Mouse (Mus musculus) heart, embryonic 16.5 days (tissue): ENCODE data around the gene Synj2. TPM values are rescaled to one million over a fixed set of nuclear protein-coding genes. Genes with fewer than 3 reads are reported as not detected.

Experiments used
- ATAC-seq: fragments of 200-750 bp; cut with Nextera tagmentation; replicated peaks from 2 replicates; pipeline ENCODE4 v1.8.0; 2017; ENCODE audit warnings: moderate number of reproducible peaks; ENCODE audit not compliant: insufficient read depth, low FRiP score; ENCODE audit errors: extremely low read depth
- H3K27ac ChIP-seq: fragments of 300-500 bp; sonication (generic); 2 replicates; pipeline ENCODE4 v1.5.1; 2014; ENCODE audit warnings: mild to moderate bottlenecking, low read length, control low read depth, moderate library complexity
- H3K27me3 ChIP-seq: fragments of 300-500 bp; sonication (generic); 2 replicates; pipeline ENCODE4 v1.6.1; 2014; ENCODE audit warnings: low read length, mixed read lengths; ENCODE audit not compliant: control insufficient read depth, insufficient read depth
- H3K36me3 ChIP-seq: fragments of 300-500 bp; sonication (generic); 2 replicates; pipeline ENCODE4 v1.6.1; 2014; ENCODE audit not compliant: control insufficient read depth, insufficient read depth
- H3K4me1 ChIP-seq: fragments of 300-500 bp; sonication (generic); 2 replicates; pipeline ENCODE4 v1.6.1; 2014; ENCODE audit warnings: low read length, mixed read lengths; ENCODE audit not compliant: control insufficient read depth, insufficient read depth
- H3K4me2 ChIP-seq: fragments of 300-500 bp; sonication (generic); 2 replicates; pipeline ENCODE4 v1.6.1; 2014; ENCODE audit warnings: low read depth, mild to moderate bottlenecking, control low read depth, low read length
- H3K4me3 ChIP-seq: fragments of 300-500 bp; sonication (generic); 2 replicates; pipeline ENCODE4 v1.5.1; 2014; ENCODE audit warnings: mild to moderate bottlenecking, control low read depth, low read length
- H3K9ac ChIP-seq: fragments of 300-500 bp; sonication (generic); 2 replicates; pipeline ENCODE4 v1.6.1; 2014; ENCODE audit warnings: low read length, control low read depth
- H3K9me3 ChIP-seq: fragments of 300-500 bp; sonication (generic); replicated peaks from 2 replicates; pipeline ENCODE4 v1.6.1; 2016; ENCODE audit warnings: low read length; ENCODE audit not compliant: control insufficient read depth
- WGBS: fragments of 180-500 bp; shearing (Covaris S2); extraction: QIAGEN DNeasy Blood & Tissue Kit; methylation state at CpG from one replicate; pipeline ENCODE4 v1.1.7; 2014; 5-methylcytosine and 5-hydroxymethylcytosine counted together
- polyA plus RNA-seq: library from polyadenylated mRNA; unstranded; fragments of >200 nt; fragmentation: Nextera tagmentation; extraction: Ambion mirVana; gene quantifications from 2 replicates; pipeline ENCODE4 v1.2.1, GENCODE M21; 2015

Gene Synj2
- polyA plus RNA-seq, 1 experiment from 2014 or later: 5.3 TPM

DNA sequence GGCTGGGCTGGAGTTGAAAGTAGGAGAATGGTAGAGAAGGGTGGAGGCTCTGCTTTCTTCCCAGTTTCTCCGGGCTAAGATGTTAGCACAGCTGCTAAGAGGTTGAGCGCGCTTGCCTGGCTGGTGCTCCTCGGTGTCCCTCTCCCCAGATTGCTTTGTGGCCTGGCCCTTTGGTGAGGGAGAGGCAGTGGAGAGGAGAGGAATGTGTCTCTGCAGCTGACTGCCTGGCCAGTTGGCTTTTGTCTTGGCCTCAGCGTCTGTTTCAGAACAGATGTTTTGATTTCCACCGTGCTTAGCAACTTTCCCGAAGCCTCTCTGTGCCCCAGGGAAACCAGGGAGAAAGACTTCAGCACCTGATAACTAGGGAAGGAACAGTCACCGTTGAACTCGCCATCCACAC, 18.7 kb downstream of the Synj2 start:
- H3K9me3 ChIP-seq: no peaks in the 10 kb centered on the region
- H3K4me2 ChIP-seq: peak overlapping the region; percentile 9; the same call in 1 of the 2 replicates
- 27% methylated on average over 9 of the region's 9 CpGs for WGBS
- H3K27ac ChIP-seq: peak overlapping the region; percentile 68
- peak; percentile 61; the same call in 1 of the 2 replicates for ATAC-seq
- no peaks in the 10 kb centered on the region for H3K36me3 ChIP-seq
- H3K4me3 ChIP-seq: no peak overlapping the region
- peaks cover 20% of the 10 kb centered on the region for H3K4me1 ChIP-seq
- H3K9ac ChIP-seq: peak overlapping the region; percentile 38; the same call in 1 of the 2 replicates
- H3K27me3 ChIP-seq: no peaks in the 10 kb centered on the region

DNA sequence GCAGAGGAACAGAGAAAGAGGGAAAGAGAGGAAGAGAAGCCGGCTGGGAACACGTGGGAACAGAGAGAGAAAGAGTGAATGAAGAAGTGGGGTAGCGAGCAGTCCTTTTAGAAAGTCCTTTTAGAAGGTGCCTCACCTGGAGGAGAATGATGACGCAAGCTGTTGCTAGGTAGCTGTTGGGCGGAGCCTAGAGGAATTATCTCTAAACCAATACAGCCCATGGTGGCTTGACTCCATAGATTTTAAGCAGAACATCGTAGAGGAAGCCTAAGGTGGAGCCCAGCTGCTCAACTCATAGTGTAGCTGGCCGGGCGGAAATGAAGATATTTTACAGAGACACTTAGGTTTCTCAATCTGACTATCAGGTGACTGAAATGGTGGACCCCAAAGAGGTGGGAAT, 22.7 kb downstream of the Synj2 start:
- Histone ChIP-seq H3K4me2 (no peak overlapping the region), H3K4me1 (peaks cover 13% of the 10 kb centered on the region), H3K9ac (no peak overlapping the region), H3K9me3 (no peaks in the 10 kb centered on the region), H3K4me3 (no peak overlapping the region), H3K27ac (no peak overlapping the region), H3K27me3 (no peaks in the 10 kb centered on the region), H3K36me3 (no peaks in the 10 kb centered on the region)
- no peak for ATAC-seq
- 88% methylated on average over 8 of the region's 8 CpGs for WGBS

DNA sequence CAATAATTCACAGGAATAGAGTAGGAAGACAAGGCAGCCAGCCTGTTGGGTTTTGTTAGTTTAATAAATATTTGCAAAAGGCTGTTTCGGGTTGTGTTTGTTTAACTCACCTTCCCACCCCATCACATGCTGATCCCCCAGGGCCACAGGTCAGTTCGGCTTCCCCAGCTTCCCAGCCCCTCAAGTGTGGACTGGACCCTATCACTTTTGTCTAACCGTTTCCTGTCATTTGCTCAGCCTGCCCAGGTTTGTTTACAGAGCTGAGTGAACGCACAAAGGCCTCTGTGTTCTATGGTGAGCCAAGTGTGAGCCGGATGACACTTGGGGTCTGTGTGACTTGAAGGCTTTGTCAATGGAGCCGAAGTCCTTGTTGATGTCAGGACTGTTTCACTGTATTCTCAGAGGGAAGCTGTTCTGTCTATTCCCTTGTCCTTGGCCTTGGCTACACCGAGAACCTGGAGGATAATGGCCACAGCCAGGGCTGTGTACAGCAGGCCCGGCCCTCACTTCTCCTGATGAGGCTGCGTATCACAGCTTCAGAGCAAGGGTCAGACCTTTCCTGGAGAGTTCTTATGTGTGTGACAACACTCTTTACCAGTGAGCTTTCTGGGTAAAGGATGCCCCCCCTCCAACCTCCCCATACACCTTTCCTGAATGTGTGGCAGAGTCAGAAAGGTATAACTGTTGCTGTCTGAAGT, 24.2 kb downstream of the Synj2 start:
- no peaks in the 10 kb centered on the region for H3K9me3 ChIP-seq
- no peak overlapping the region for H3K4me3 ChIP-seq
- ATAC-seq: no peak
- 62% methylated on average over 9 of the region's 9 CpGs for WGBS
- peaks cover 3% of the 10 kb centered on the region for H3K4me1 ChIP-seq
- no peak overlapping the region for H3K27ac ChIP-seq
- no peaks in the 10 kb centered on the region for H3K36me3 ChIP-seq
- H3K9ac ChIP-seq: no peak overlapping the region
- H3K4me2 ChIP-seq: no peak overlapping the region
- H3K27me3 ChIP-seq: no peaks in the 10 kb centered on the region

DNA sequence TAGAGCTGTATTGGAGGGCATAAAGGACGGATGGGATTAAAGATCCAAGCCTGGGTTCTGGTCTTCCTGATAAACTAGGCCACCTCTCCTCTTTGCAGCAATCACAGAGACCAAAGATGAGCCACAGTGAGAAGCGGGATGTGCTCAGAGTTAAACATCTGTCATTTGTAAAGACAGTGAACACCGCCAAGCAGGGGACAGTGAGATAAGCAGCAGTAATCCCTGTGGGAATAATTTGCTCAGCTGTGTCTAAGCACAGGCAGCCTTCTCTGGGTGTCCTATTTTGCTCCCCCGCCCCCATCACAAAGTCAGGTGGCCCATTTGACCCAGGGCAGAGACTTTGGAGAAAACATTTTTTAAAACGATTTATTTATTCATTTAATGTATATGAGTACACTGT, 25.6 kb downstream of the Synj2 start:
- Histone ChIP-seq H3K9me3 (no peaks in the 10 kb centered on the region), H3K9ac (no peak overlapping the region), H3K4me2 (no peak overlapping the region), H3K27me3 (no peaks in the 10 kb centered on the region), H3K36me3 (no peaks in the 10 kb centered on the region), H3K27ac (no peak overlapping the region), H3K4me1 (no peaks in the 10 kb centered on the region), H3K4me3 (no peak overlapping the region)
- ATAC-seq: no peak
- 83% methylated on average over 5 of the region's 5 CpGs for WGBS

DNA sequence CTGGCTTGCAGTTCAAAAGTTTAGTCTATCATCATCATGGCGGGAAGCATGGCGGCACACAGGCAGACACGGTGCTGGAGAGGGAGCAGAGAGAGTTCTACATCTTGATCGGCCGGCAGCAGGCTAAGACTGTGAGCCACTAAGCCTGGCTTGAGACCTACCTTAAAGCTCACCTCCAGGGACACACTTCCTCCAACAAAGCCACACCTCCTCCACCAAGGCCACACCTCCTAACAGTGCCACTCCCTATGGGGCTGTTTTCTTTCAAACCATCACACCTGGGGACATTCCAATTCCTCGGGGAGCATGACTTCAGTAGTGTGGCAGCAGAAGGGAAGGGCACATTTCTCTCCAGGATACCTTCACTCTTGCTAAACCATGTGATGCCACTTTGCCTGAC, 27.5 kb downstream of the Synj2 start:
- H3K4me3 ChIP-seq: no peak overlapping the region
- H3K9ac ChIP-seq: no peak overlapping the region
- no peaks in the 10 kb centered on the region for H3K27me3 ChIP-seq
- no peaks in the 10 kb centered on the region for H3K36me3 ChIP-seq
- H3K27ac ChIP-seq: no peak overlapping the region
- H3K4me1 ChIP-seq: no peaks in the 10 kb centered on the region
- H3K4me2 ChIP-seq: no peak overlapping the region
- 73% methylated on average over 6 of the region's 6 CpGs for WGBS
- no peak for ATAC-seq
- no peaks in the 10 kb centered on the region for H3K9me3 ChIP-seq

DNA sequence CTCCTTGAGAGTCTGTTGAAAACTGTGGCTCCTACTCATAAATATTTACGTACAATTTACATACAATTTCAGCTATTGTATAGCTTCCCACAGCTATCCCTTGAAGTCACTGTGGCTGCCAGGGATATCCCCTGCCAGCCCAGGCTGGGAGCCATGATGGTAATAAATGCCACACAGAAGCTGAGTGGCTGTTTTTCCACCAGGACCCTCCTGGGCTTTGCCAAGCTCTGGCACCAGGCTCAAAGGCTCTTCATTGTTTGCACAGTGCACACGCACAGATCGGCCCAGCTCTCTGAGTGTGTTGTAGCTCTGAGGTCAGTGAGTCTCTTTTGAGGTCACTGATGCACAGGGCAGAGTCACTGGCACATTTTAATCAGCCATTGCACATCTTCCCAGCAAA, 28.2 kb downstream of the Synj2 start:
- no peaks in the 10 kb centered on the region for H3K36me3 ChIP-seq
- H3K27me3 ChIP-seq: no peaks in the 10 kb centered on the region
- no peak for ATAC-seq
- H3K4me3 ChIP-seq: no peak overlapping the region
- H3K9me3 ChIP-seq: no peaks in the 10 kb centered on the region
- no peak overlapping the region for H3K27ac ChIP-seq
- H3K4me1 ChIP-seq: no peaks in the 10 kb centered on the region
- WGBS: 74% methylated on average over 3 of the region's 3 CpGs
- H3K9ac ChIP-seq: no peak overlapping the region
- no peak overlapping the region for H3K4me2 ChIP-seq

DNA sequence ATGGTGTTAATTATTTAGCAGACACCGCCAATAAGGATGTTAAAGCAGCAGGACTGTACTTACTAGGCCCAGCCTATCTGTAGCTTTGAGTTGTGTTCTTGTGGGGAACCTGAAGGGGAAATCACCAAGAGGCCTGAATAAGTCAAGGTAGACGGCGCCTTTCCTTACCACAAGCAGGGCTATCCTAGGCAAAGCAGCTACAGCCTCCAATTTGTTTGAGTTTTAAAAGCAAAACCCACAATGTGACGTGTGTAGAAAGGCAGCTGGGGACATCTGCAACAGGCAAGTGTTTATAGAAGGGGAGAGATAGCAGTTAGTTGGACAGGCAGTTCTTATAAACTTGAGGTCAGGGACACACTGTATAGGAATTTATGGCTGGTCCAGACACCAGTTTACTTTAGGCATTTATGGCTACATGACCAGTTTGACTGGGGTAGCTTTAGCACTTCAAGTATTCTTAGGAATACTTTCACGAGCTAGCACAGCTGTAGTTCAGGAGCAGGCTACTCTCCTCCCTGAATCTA, 29.3 kb downstream of the Synj2 start:
- Histone ChIP-seq H3K36me3 (no peaks in the 10 kb centered on the region), H3K27ac (no peak overlapping the region), H3K4me3 (no peak overlapping the region), H3K9ac (no peak overlapping the region), H3K27me3 (no peaks in the 10 kb centered on the region), H3K9me3 (no peaks in the 10 kb centered on the region), H3K4me1 (peaks cover 4% of the 10 kb centered on the region), H3K4me2 (no peak overlapping the region)
- 77% methylated on average over 5 of the region's 5 CpGs for WGBS
- no peak for ATAC-seq

DNA sequence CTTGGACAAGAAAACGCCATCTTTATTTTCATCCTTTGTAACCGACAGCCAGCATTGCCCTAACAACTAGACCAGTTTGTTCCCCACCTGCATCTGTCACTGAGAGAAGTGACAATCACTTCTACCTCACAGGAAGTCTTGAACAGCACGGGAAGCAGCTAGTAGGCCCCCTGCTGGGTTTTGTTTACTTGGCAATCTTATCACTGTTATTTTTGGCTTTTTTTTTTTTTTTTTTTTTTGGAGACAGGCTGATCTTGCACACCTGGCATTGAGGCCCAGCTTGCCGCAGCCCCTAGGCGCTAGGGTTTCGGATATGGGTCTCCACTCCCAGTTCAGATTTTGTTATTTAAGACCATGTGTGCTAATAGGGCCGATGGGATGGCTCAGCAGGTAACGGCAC, 32.5 kb downstream of the Synj2 start:
- no peak overlapping the region for H3K27ac ChIP-seq
- WGBS: 64% methylated on average over 8 of the region's 8 CpGs
- no peak overlapping the region for H3K4me3 ChIP-seq
- ATAC-seq: no peak
- no peak overlapping the region for H3K4me2 ChIP-seq
- peaks cover 31% of the 10 kb centered on the region for H3K4me1 ChIP-seq
- H3K27me3 ChIP-seq: no peaks in the 10 kb centered on the region
- H3K9me3 ChIP-seq: no peaks in the 10 kb centered on the region
- H3K9ac ChIP-seq: no peak overlapping the region
- H3K36me3 ChIP-seq: no peaks in the 10 kb centered on the region

DNA sequence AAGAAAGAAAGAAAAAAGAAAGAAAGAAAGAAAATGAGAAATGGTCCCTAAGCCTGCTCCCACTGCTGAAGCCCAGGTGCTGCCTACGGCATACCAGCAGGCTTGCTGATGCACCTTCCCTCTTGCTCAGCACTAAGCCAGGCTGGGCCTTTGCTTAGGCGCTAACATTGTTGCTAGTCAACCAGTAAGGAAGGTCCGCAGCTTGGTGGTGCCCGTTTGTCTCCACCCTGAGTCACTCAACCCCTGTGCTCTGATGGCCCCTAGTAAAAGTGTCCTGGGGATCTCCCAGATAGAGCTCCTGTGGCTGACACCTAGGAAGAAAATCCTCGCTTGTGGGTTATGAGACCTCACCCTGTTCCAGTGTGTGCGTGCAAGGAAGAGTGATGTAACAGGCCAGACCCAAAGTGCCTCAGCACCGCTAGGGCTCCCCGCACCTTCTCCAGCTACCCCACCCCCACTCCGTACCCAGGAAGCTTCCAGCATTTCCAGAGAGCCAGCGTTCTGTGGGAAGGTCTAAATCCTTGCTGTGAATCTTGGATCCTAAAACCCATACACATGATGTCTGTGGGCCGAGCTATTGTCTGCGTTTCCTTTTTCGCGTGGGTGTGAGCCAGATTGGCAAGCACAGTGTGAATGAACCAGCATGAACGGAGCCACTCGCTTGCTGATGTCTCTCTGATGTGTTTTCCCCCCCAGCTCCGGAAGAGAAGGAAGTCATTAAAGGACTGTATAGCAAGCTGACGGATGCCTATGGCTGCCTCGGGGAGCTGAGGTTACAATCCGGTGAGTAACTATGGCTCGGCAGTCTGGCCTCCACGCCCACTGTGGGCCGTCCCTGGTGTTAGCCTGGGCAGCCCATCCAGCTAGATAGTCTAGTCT, 34.3 kb downstream of the Synj2 start:
- H3K27ac ChIP-seq: peak overlapping the region; percentile 34; the same call in 1 of the 2 replicates
- 47% methylated on average over 23 of the region's 23 CpGs for WGBS
- no peaks in the 10 kb centered on the region for H3K36me3 ChIP-seq
- ATAC-seq: 0 out of 2 replicates have a peak, but pooled peaks have one; percentile 21
- no peaks in the 10 kb centered on the region for H3K27me3 ChIP-seq
- no peaks in the 10 kb centered on the region for H3K9me3 ChIP-seq
- H3K4me1 ChIP-seq: peaks cover 45% of the 10 kb centered on the region
- peak overlapping the region; percentile 26 for H3K4me2 ChIP-seq
- H3K4me3 ChIP-seq: peak overlapping the region; percentile 0
- H3K9ac ChIP-seq: peak overlapping the region; percentile 25; the same call in 1 of the 2 replicates
